Mouse (Mus musculus) left cerebral cortex, adult 9 months (tissue): ENCODE measurements around the gene Sept7.
"Not testable (repeated sequence)": the region's sequence is repeated elsewhere in the genome, so short reads cannot be mapped to it uniquely, and the experiment has no call there.

Source experiments
- DNase-seq, 2 experiments: peaks; one replicate each; pipeline ENCODE4 v3.0.0; 2022; ENCODE audit warnings: low spot score in 2 of 2

The Sept7 gene

DNA sequence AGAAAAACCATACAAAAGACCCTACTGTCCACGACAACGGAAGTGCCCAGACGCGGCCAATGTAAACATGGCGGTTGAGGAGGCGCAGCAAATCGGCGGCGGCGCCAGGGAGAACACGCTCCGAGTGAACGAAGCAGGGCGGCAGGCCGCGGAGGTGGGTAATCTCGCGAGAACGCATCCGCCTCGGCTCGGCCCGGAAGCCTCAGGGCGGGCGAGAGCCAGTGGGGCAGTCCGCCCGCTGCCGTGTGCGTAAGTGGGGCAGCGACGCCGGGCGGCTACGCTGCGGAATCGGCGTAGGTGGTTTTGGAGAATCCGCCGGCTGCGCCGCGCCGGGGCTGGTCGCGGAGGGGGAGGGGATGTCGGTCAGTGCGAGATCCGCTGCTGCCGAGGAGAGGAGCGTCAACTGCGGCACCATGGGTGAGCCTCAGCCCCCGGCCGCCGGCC lies at the start of gene Sept7:
Sept7 (plus strand) TSS at position 157 of the 444 bp plus-strand sequence.
- DNase-seq = peak; percentile 98 to 99

DNA sequence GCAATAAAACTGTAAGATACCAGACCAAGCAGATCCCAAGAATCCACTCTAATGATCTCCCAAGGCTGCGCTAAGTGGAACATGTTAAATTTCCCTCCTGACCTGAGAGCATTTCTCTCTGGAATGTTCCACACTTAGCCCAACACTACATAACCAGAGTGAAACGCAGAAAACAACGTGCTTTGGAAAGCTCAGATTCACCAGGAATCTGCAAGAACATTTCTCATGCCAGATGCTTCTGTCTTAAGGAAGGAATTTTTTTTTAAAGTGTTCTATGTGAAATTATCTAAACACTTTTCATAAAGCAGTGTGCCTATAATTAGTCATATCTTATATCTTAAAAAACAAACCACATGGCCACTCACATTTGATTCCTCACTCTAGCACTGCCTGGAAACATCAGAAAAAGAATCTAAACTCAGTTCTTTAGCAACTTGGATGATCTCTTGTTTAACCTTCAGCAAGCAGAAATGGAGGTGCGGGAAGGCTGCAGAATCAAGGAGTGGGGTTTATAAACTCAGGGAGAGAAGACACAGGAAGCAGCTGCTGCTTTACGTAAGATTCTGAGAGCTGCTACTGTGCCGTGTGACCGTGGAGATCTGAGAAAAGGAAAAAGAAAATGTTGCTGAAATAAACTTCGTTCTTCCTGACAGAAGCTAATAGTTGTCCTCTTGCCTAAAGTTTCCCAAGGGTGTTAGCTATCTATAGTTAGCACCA lies 44.0 kb upstream of the Sept7 start:
- peak; percentile 57 to 75 for DNase-seq

DNA sequence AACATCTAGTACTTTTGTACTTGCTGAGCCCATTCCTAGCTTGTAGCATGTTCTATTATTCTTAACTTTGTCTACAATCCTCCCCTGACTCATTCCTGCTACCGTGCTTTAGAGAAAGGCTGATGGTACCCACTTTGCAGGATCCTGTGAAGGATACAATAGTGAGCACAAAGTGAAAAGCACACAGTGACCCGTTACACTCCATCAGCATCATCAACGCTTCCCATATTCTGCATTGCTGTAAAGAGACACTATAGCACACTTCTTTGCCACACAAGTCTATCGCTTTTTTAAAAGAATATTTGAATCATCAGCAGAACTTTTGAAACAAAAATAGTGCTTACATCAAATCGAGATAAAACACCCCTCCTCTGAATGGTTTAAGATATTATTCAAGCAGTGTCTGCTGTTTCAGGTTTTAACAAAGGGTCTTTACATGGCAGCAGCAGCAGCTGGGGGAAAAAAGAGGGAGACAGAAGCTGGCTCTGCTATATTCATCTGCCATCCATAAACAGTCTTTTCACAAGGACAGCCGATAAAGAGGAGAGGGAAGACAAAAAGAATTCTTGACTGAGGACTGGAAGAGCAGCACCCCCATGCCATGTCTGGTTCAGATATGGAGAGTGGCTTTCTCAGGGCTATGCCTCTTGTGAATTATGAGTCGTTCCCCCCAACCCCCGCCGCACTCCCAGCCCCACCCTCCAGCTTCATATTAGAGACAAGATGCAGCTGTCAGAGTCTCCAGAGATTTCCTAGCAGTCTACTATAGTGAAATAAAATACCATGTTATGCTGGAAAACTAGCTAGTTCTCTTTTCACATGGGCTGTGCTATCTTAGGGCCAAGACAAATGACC lies 39.7 kb upstream of the Sept7 start:
- DNase-seq = no peak

DNA sequence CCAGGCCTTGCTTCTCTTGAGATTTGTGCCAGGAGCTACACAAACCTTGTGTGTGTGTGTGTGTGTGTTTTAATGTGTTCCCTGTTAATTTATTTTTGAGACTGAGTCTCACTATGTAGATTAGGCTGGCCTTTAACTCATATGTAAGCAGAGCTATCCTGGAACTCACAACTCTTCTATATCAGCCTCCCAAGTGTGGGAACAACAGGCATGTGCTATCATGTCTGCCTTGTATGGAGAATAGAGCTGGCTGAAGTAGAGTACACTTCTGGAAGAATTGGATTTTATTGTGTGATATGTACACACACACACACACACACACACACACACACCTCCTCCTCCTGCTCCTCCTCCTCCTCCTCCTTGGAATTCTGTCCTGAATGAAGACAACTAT lies 39.1 kb upstream of the Sept7 start:
- no peak for DNase-seq

DNA sequence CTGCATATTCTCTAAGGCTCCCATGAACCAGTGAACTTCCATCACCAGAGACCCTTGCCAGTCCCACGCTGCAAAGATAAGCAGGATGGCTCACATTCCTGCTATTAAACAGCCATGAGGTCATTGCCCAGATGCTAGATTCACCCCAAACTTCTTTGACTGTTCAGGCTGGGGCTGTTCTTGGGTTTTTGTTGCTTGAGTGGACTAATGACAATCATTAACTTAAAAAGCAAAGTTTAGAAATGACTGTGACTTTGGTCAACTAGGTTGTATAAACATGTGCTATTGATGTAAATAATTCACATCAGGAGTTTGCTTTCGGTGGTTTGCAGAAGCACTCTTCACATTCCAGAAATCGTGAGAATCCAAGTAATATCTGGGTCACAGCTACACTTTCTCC lies 36.8 kb upstream of the Sept7 start:
- DNase-seq = no peak

DNA sequence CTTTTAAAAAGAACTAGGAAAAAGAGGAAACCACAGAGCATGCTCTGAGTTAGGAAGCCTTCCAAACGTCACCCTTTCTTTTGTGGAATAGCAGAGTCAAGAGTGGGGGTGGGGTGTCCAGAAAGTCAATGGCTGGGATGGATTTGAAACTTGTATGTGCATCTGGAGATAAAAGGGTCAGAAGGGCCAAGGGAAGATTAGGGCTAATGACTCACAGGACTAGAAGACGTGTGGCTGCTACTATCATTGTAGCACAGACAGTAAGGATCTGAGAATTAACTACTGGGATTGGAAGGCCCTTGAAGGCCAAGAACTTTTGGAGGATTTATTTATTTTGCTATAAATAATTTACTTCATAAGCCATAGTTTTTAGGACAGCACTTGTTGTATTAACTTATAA lies 36.0 kb upstream of the Sept7 start:
- no peak for DNase-seq

DNA sequence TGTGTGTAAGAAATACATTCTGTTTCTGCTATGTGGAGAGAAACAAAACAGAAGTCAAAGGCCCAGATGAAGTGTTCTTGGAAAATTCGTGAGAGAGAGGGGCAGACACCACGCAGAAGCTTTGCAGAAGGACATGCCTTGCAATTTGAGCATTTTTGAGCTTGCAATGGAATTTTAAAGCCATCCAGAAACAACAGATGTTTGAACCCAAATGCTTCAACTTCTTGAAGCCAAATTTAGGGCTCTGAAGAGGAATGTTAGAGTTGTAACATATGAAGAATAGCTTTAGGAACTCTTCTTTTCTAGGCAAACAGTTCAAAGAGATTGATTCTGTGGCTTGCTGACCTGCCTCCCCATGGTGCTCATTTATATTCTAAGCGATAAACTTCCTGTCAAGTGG lies 33.3 kb upstream of the Sept7 start:
- DNase-seq = no peak

DNA sequence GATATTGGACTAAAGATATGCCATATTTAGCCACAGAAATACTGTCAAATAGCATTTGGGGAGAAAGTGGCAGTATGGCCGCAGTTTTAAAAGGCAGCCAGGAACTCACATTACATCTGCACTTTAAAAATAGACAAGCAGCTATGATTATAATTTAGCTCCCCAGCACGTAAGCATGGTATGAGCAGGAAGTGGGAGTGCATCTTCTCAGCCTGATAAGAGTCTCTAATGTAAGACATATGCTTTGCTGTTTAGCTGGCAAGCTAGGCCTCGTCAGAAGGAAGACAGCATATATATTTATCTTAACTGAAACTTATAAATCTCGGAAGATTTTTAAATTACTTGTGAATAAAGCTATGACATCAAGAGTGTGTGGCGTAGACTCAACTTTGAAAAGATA lies 32.4 kb upstream of the Sept7 start:
- peak; percentile 31 to 62 for DNase-seq

DNA sequence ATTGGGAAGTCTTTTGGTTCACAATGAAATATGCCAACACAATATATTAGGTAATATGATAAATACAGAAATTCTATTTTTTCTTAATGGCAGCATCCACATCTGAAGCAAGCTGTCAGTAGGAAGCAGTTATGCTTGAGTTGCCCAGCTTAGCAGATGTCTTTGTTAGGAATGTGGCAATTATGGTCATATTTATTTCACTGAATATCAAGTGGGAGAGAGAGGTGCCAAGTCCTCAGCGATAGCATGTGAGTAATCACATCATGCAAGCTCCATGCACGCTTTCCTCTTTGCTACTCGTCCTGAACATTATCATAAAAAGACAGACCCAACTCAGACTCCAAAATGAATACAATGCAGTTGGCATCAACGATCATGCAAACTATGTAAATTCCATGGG lies 27.3 kb upstream of the Sept7 start:
- DNase-seq = peak in 1 of 2 experiments; percentile 50

DNA sequence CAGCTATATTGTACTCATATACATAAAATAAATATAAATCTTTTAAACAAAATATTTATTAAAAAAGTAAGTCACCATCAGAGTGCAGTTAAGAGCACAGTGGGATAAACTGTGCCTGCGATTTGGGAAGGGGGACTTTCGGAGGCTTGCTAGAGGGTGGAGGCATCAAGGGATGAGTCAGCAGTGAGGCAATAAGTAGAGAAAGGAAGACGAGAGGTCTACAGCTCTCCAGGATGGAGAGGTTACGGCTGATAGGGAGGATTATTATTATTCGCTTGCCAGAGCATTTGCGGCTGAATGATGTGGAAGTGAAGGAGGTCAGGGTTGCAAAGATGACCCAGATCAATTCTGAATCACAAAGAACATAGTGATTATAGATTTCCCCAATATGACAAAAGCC lies 22.5 kb upstream of the Sept7 start:
- DNase-seq = no peak

DNA sequence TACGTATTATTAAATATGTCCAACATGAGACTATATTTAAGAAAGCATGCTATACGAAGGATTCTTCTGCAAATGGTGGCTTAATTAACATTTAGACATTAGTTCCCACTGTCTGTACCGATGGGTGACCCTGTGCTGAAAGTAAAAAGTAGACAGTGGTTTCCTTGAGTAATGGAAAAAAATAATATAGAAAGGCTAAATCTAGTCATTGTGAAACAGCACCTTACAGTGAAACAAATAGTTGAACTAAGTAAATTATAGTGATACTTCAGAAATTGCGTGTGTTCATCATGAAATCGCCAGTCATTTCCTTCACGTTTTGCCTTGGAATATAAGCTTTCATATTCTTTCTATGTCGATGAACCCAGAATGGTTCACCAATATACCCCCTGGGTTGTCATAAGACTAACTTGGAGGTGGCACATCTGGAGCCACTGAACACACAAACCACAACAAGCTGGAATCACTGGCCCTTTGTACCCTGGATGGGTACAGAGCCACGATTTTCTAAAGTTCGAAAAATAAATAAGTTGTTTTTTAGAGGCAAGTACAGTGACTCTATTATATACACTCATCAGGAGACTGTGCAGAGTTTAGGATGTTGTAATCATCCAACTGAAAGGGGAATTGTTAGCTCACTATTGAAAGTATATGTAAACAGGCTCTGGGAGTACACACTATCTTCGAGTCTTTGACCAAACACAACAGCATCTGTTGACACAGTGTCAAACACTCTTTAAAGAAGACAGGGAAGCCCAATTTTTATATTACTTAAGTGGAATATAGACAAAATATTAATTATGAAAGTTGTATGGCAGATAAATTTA lies 21.8 kb upstream of the Sept7 start:
- DNase-seq = no peak

DNA sequence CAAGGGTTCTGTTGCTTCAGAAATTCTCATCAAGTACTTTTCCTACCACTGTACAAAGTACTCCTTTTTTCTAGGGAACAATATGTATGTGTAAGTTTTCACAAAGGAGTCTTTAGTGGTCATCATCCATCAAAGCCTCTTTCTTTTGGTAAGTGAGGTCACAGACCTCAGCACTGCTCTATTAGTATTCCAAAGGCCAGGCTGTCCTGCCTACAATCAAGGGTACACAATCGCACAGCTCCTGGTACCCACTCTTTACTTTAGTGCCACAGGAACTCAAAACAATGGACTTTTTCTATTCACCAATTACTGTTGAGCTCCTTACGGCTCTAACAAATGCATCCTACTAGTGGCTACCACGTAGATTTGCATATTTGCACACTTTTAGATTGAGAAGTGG lies 11.2 kb upstream of the Sept7 start:
- peak in 1 of 2 experiments; percentile 9 for DNase-seq

DNA sequence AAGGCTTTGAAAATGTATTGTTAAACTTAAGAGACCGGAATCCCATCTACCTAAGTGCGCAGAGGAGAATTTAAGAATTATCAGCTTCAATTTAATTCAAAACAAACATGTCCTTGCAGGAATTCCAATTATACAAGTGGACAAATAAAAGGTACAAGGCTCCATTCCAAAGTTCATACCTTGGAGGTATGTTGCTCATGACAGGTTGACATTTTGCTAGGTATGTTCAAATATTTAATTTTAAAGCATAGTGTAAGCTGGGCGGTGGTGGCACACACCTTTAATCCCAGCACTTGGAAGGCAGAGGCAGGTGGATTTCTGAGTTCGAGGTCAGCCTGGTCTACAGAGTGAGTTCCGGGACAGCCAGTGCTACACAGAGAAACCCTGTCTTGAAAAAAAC lies 10.5 kb upstream of the Sept7 start:
- not testable (repeated sequence) for DNase-seq

DNA sequence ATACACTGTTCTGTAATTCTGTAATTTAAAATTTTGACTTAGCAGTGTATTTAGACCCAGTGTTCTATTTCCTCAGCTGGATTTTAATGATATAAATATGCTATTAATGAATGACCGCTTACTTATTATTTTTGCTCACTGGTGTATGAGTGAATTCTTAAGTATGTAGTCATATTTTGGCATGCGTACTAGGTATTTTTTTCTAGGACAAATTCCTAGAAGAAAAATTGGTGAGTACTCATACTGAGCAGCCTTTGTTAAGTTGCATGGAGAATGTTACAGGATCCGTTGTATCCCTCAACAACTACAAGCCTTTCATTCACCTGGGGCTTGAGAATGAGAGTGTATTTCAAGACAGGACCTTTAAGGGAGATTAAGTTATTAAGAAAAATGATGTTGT lies 10.0 kb upstream of the Sept7 start:
- DNase-seq = no peak

DNA sequence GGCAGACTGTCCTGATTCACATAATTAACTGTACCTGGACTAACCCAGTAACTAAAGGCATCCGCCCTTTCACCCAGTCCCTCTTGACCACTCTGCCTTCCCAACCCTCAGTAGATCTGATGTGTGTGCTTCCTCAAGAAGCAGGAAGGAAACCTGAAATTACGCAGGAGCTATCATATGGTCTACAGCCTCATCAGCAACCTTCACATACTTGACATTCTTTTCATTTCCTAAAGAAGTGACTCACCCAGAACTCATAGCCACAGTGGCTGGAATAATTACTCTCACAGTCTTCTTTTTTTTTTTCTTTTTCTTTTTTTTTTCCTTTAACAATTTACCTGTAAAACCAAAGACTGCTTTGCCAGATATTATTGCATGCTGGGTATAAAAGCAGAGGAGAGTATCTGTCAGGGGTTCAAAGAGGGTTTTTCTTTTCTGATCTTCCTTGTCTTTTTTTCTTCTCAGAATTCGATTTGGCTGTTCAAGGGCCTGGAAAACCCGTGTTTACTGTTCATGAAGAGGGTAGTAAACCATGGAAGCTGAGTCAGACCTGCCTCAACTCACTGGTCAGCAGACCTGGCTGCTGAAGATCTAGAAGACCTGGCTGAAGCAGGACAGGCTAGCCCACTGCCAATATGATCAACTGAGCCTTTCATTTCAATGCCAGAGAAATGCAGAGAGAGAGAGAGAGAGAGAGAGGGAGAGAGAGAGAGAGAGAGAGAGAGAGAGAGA lies 8.1 kb upstream of the Sept7 start:
- peak in 1 of 2 experiments; percentile 1 for DNase-seq

DNA sequence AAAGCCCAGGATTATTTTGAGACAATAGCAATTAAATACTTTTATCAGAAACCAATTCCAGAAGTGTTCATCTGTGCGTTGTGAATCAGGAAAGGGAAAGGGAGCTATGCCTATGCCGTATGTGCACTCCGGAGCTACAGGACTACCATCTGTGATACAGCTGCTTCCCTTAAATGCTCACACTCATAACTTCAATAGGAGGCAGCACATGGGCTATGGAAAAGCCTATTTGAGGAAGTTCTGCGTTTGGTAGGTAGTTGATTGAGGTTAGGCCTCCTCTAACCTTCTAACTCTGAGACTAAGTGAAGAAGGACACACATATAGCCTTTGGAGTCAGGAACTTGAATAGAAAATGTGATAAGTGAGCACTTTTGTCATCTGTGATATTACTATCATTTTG lies 7.1 kb upstream of the Sept7 start:
- DNase-seq = no peak

DNA sequence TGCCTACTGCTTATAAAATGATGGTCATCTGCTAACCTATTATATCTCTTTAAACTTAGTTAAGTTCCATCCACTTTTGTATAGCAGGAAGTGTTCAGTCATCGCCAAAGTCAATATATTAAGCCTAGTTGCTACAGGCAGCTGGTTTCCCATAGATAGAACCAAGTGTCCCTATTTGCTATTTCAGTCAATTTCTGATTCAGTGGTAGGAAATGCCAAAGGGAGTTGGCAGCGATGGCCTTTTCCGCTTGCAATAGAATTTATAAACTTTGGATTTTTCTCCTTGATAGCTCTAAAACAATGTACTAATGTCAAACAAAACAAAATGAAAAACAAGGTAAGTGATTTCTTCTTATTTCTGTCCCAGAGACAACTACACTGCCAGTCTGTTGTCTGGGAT lies 5.7 kb upstream of the Sept7 start:
- no peak for DNase-seq

DNA sequence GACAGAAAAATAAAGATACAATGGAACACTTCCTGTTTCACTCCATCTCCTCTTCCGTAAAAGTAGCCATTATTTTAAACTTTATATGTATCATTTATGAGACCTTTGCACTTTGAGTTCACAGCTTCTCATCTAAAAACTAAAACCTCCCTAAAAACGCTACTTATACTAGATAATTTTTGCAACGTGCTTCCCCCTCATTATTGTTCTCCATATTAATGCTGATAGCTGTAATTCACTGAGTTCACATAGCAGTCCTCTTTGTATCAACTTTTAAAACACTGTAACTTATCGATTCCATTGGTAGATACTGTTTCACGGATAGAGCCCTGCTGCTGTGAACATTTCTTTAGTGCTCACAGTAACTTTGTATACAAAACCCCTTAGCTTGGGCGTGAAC lies 1.1 kb upstream of the Sept7 start:
- DNase-seq = no peak

DNA sequence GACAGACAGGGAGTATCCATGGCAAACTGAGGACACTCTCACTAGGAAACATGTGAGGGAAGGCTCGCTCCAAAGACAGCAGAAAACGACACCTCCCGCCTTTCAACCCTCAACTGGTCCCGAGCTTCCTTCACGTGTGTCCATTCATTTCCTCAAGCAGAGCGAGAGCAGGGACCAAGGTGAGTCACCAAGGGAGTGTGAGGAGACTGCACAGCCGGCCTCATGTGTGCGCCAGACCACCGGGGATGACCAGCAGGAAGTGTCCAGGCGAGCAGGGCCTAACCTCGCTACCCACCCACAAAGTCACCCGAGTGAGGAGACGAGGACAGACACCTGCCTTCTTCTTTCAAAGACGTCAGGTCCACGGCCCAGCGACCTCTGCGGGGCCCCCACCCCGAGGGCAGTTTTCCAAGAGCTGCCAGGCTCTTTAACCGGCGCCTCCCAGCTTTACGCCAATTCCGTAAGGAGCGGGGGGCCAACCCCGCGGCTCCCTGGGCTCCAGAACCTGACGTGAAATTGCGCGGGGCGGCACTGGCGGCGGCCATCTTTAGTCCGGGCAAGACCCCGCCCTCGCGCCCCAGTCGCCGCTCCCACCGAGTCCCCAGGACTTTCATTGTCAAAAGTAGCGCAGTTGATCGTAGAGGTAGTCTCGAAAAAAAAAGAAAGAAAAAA lies 492 bp upstream of the Sept7 start:
- peak in 1 of 2 experiments; percentile 92 for DNase-seq

DNA sequence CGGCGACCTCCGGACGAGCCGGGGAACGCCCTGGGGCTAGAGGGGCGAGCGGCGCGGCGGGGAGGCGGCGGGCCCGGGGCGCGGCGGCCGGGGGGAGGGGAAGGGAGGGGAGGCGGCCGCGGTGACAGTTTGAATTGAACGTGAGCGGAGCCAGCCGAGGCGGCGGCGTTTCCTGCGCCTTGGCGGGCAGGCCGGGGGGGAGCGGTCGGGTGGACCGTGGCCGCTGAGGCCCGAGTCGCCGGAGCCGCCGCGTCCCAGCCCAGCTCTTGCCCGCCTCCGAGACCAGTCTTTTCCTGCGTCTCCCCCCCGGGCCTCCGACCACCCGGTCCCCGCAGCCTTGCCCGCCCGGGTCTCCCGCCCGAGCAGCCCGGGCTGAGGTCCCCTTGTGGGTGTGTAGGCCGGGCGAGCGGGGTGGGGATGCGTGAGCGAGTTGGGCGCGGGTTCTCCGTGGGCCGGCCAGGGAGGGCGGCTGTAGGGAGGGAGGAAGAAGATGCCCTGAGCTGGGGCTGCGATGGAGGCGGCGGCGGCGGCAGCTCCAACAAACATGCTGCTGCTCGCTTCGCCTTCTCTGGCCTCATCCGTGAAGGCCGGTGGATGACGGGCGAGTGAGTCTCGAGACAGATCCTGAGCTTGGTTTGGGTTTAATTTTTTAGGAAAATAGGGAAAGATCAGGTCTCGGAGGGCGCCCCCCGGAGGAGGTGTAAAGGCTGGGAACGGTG lies 679 bp downstream of the Sept7 start:
- DNase-seq = peak in 1 of 2 experiments; percentile 74
